Mouse (Mus musculus) forebrain, embryonic 16.5 days (tissue): Measurements from ENCODE around the gene H2-Q4. TPM values are rescaled to one million over a fixed set of nuclear protein-coding genes. Genes with fewer than 3 reads are reported as not detected.
"Not testable (repeated sequence)": the region's sequence is repeated elsewhere in the genome, so short reads cannot be mapped to it uniquely, and the experiment has no call there.

Source experiments
- ATAC-seq: fragments of 200-750 bp; cut with Nextera tagmentation; 2 replicates; pipeline ENCODE4 v1.8.0; 2017; ENCODE audit warnings: mild to moderate bottlenecking, moderate library complexity
- H3K27ac ChIP-seq: fragments of 300-500 bp; sonication (generic); 2 replicates; pipeline ENCODE4 v1.5.1; 2014; ENCODE audit warnings: low read length, control low read depth
- H3K27me3 ChIP-seq: fragments of 300-500 bp; sonication (generic); replicated peaks from 2 replicates; pipeline ENCODE4 v1.6.1; 2014; ENCODE audit warnings: low read length; ENCODE audit not compliant: control insufficient read depth, insufficient read depth
- H3K36me3 ChIP-seq: fragments of 300-500 bp; sonication (generic); 2 replicates; pipeline ENCODE4 v1.6.1; 2014; ENCODE audit not compliant: control insufficient read depth, insufficient read depth
- H3K4me1 ChIP-seq: fragments of 300-500 bp; sonication (generic); replicated peaks from 2 replicates; pipeline ENCODE4 v1.6.1; 2014; ENCODE audit warnings: low read length; ENCODE audit not compliant: control insufficient read depth, insufficient read depth
- H3K4me2 ChIP-seq: fragments of 300-500 bp; sonication (generic); 2 replicates; pipeline ENCODE4 v1.6.1; 2014; ENCODE audit warnings: mild to moderate bottlenecking, low read length, control low read depth
- H3K4me3 ChIP-seq: fragments of 300-500 bp; sonication (generic); replicated peaks from 2 replicates; pipeline ENCODE4 v1.5.1; 2014; ENCODE audit warnings: mild to moderate bottlenecking, low read length, control low read depth
- H3K9ac ChIP-seq: fragments of 300-500 bp; sonication (generic); replicated peaks from 2 replicates; pipeline ENCODE4 v1.6.1; 2014; ENCODE audit warnings: low read depth, low read length, control low read depth
- H3K9me3 ChIP-seq: fragments of 300-500 bp; sonication (generic); 2 replicates; pipeline ENCODE4 v1.6.1; 2016; ENCODE audit warnings: low read length; ENCODE audit not compliant: control insufficient read depth
- WGBS: fragments of 180-500 bp; shearing (Covaris S2); extraction: QIAGEN DNeasy Blood & Tissue Kit; methylation state at CpG from one replicate; pipeline ENCODE4 v1.1.7; 2014; 5-methylcytosine and 5-hydroxymethylcytosine counted together
- polyA plus RNA-seq: library from polyadenylated mRNA; unstranded; fragments of >200 nt; fragmentation: Nextera tagmentation; extraction: Ambion mirVana; gene quantifications from 2 replicates; pipeline ENCODE4 v1.2.1, GENCODE M21; 2015

The H2-Q4 gene
- polyA plus RNA-seq, 1 experiment from 2014 or later: 0.65 TPM

GRCm38 (mm10) chr17:35415273-35416129, 36.1 kb downstream of the H2-Q4 start:
- H3K27ac ChIP-seq, H3K27me3 ChIP-seq, H3K36me3 ChIP-seq, H3K4me1 ChIP-seq, H3K9me3 ChIP-seq, H3K4me2 ChIP-seq, H3K9ac ChIP-seq, H3K4me3 ChIP-seq: not testable (repeated sequence)
- 55% methylated on average over 2 of the region's 10 CpGs for WGBS
- ATAC-seq: peak; percentile 63

GRCm38 (mm10) chr17:35418772-35419171, 39.4 kb downstream of the H2-Q4 start:
- WGBS: 86% methylated on average over 7 of the region's 7 CpGs
- no peak overlapping the region for H3K4me3 ChIP-seq
- no peaks in the 10 kb centered on the region for H3K36me3 ChIP-seq
- no peak overlapping the region for H3K4me2 ChIP-seq
- no peak overlapping the region for H3K9ac ChIP-seq
- H3K4me1 ChIP-seq: no peaks in the 10 kb centered on the region
- no peaks in the 10 kb centered on the region for H3K9me3 ChIP-seq
- no peak overlapping the region for H3K27ac ChIP-seq
- ATAC-seq: no peak
- 0 out of 2 replicates have a peak, but pooled peaks cover 2% of the 10 kb centered on the region for H3K27me3 ChIP-seq

DNA sequence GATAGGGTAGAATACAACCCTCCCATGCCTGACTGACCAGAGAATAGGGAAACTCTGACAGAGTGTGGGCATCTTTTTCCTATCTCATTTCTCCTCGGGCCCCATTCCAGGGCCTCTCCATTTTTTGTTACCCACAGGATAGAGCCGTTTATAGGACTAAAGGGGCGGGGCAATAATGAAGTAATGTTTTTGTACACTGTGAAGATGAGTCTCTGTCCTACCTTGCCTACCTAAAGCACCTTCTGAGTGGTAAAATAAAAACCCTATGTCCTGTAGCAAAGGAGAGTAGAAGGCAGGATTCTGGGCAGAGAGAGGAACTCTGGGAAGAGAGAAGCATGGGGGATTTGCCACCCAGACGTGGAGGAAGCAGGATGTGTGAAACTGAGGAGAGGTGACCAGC, 40.1 kb downstream of the H2-Q4 start:
- not testable (repeated sequence) for H3K4me3 ChIP-seq, H3K4me2 ChIP-seq, ATAC-seq, H3K4me1 ChIP-seq, H3K9ac ChIP-seq, H3K9me3 ChIP-seq, H3K27me3 ChIP-seq, H3K27ac ChIP-seq, H3K36me3 ChIP-seq
- WGBS: 74% methylated on average over 4 of the region's 4 CpGs

- not testable (repeated sequence) for H3K9ac ChIP-seq, H3K36me3 ChIP-seq, H3K9me3 ChIP-seq, H3K4me2 ChIP-seq, H3K27ac ChIP-seq, ATAC-seq, H3K27me3 ChIP-seq, H3K4me3 ChIP-seq, H3K4me1 ChIP-seq
- WGBS: 15% methylated on average over 11 of the region's 11 CpGs
Measured at GRCm38 (mm10) chr17:35420206-35420810, 40.9 kb downstream of the H2-Q4 start.

GRCm38 (mm10) chr17:35421331-35421730, 41.9 kb downstream of the H2-Q4 start:
- H3K36me3 ChIP-seq, H3K4me3 ChIP-seq, H3K27me3 ChIP-seq, H3K9ac ChIP-seq, H3K27ac ChIP-seq, H3K9me3 ChIP-seq, ATAC-seq, H3K4me1 ChIP-seq, H3K4me2 ChIP-seq: not testable (repeated sequence)
- 90% methylated on average over 4 of the region's 4 CpGs for WGBS

DNA sequence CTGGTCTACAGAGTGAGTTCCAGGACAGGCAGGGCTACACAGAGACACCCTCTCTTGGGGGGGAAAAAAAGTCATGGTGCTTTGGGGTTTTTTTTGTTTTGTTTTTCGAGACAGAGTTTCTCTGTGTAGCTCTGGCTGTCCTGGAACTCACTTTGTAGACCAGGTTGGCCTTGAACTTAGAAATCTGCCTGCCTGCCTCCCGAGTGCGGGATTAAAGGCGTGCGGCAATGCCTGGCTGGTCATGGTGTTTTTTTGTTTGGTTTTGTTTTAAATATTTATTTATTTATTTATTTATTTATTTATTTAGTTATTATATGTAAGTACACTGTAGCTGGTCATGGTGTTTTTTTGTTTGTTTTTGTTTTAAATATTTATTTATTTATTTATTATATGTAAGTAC, 42.9 kb downstream of the H2-Q4 start:
- not testable (repeated sequence) for H3K27me3 ChIP-seq, H3K9me3 ChIP-seq, H3K27ac ChIP-seq, ATAC-seq, H3K9ac ChIP-seq, H3K36me3 ChIP-seq, H3K4me2 ChIP-seq, H3K4me1 ChIP-seq, H3K4me3 ChIP-seq
- 89% methylated on average over 5 of the region's 5 CpGs for WGBS

DNA sequence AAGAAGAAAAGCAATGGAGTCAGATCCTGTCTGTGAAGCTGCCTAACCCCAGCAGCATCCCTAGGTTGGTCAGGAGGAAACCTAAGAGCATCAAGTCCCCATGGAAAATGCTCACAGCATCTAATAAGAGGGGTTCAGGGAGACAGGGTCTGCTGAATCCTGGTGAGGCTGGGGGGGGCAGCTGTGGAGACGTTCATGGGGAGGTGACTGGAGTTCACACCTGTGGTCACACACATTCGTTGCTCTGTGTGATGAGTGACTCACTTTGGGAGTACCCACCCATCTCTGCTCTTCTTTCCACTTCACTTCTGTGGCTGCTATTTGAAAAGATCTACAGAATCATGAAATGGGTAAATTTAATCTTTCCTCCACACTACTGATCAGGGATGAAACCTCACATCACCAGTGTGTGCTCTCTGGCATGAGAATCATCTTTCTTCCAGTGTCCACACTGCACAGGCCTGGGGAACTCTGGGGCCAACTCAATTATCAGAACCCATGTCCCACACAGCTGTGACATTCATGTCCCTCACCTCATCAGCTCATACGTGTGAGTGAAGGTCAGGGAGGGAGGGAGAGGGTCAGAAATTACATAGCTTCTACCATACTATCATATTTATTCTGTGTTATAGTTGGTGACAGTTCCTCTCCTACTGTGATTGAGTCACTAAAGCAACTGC, 43.9 kb downstream of the H2-Q4 start:
- H3K36me3 ChIP-seq, H3K27me3 ChIP-seq, H3K9ac ChIP-seq, H3K27ac ChIP-seq, H3K4me2 ChIP-seq, H3K4me1 ChIP-seq, ATAC-seq, H3K4me3 ChIP-seq, H3K9me3 ChIP-seq: not testable (repeated sequence)
- WGBS: 79% methylated on average over 3 of the region's 3 CpGs

DNA sequence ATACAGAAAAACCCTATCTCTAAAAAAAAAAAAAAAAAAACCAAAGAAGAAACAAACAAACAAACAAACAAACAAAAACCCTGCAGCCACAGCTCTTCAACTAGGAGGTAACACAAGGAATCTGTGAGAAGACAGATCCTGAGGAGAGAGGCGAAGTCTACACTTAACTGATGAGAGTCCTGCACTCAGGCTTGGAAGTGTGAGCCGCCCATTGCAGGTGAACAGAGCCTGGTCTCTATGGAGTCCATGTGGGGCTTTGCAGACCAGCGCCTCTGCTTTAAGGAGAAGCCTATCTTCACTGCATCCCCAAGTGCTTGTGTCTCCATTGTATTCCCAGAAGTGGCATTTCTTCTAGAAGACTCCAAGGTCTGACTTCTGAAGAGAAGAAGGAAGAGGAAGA, 44.7 kb downstream of the H2-Q4 start:
- WGBS: 86% methylated on average over 3 of the region's 3 CpGs

GRCm38 (mm10) chr17:35424624-35425416, 45.4 kb downstream of the H2-Q4 start, which contains the start of gene H2-Q6:
Gene H2-Q6 (plus strand): TSS chr17:35424850.
- Histone ChIP-seq H3K9ac (peak within 1 kb of the TSS; percentile 32; the same call in 1 of the 2 replicates), H3K4me3 (peak within 1 kb of the TSS; percentile 36), H3K4me2 (peak within 1 kb of the TSS; percentile 55)
- H3K27ac ChIP-seq, H3K4me1 ChIP-seq, H3K27me3 ChIP-seq, H3K9me3 ChIP-seq, H3K36me3 ChIP-seq: not testable (repeated sequence)
- peak; percentile 36; the same call in 1 of the 2 replicates for ATAC-seq
- 2% methylated on average over 51 of the region's 66 CpGs for WGBS

More for the DNA sequence above, 44.7 kb downstream of the H2-Q4 start:
- H3K4me1 ChIP-seq, H3K36me3 ChIP-seq, ATAC-seq, H3K4me2 ChIP-seq, H3K9ac ChIP-seq, H3K27me3 ChIP-seq, H3K27ac ChIP-seq, H3K4me3 ChIP-seq, H3K9me3 ChIP-seq: not testable (repeated sequence)
